Mouse (Mus musculus) cerebellum, adult 2 months (tissue): Measurements from ENCODE around the gene P2rx5. TPM values are rescaled to one million over a fixed set of nuclear protein-coding genes. Genes with fewer than 3 reads are reported as not detected.

Experiments
- DNase-seq, 2 experiments: peaks; one replicate each; pipeline ENCODE4 v3.0.0; 2021
- H3K27ac ChIP-seq: fragments of 200-500 bp; 2 replicates; pipeline ENCODE4 v1.5.1; 2012; ENCODE audit warnings: low read length, control low read depth, inconsistent platforms; ENCODE audit not compliant: insufficient read depth
- H3K27me3 ChIP-seq: fragments of 200-500 bp; 2 replicates; pipeline ENCODE4 v1.6.1; 2012; ENCODE audit warnings: inconsistent platforms, mild to moderate bottlenecking, low read length, moderate library complexity; ENCODE audit not compliant: control insufficient read depth, insufficient read depth
- H3K4me1 ChIP-seq: fragments of 200-500 bp; 2 replicates; pipeline ENCODE4 v1.6.1; 2011; ENCODE audit warnings: low read length; ENCODE audit not compliant: control insufficient read depth, insufficient read depth
- H3K4me3 ChIP-seq: fragments of 200-500 bp; replicated peaks from 2 replicates; pipeline ENCODE3; 2011; ENCODE audit warnings: mild to moderate bottlenecking, low read depth, low read length, control low read depth; ENCODE audit not compliant: insufficient read depth
- CTCF ChIP-seq: fragments of 200-500 bp; IDR thresholded peaks from 2 replicates; pipeline ENCODE4 v1.5.1; 2011; ENCODE audit warnings: low read depth, mild to moderate bottlenecking, control low read depth, low read length, moderate library complexity, borderline replicate concordance; ENCODE audit not compliant: insufficient read depth
- POLR2A ChIP-seq: fragments of 200-500 bp; IDR thresholded peaks from 2 replicates; pipeline ENCODE4 v1.6.1; 2011; ENCODE audit warnings: low read length, control low read depth, borderline replicate concordance; ENCODE audit not compliant: insufficient read depth
- WGBS: fragments of 180-500 bp; shearing (Covaris S2); methylation state at CpG from one replicate; pipeline ENCODE4 v1.1.7; 2018; 5-methylcytosine and 5-hydroxymethylcytosine counted together
- polyA plus RNA-seq: library from polyadenylated mRNA; depleted of rRNA; stranded (reverse); fragments of >200 nt; gene quantifications from 2 replicates; pipeline ENCODE4 v1.2.3, GENCODE M21; 2012

P2rx5 gene
- polyA plus RNA-seq, 1 experiment: 6.2 TPM

- Histone ChIP-seq H3K27me3 (no peaks in the 10 kb centered on the region), H3K27ac (no peak overlapping the region), H3K4me1 (peaks cover 11% of the 10 kb centered on the region), H3K4me3 (peak overlapping the region; percentile 70)
- 8% methylated on average over 1 of the region's 1 CpGs for WGBS
- TF ChIP-seq POLR2A: no peak
- TF ChIP-seq CTCF: no peak
- no peak for DNase-seq
Measured at GRCm38 (mm10) chr11:73198190-73198589, 38.0 kb downstream of the P2rx5 start.

- Histone ChIP-seq H3K4me1 (peaks cover 7% of the 10 kb centered on the region), H3K4me3 (peak within 1 kb of the TSS; percentile 70), H3K27me3 (no peaks in the 10 kb centered on the region), H3K27ac (peak within 1 kb of the TSS; percentile 53)
- under 1% methylated on average over 22 of the region's 22 CpGs for WGBS
- TF ChIP-seq POLR2A (peak; percentile 93), CTCF (no peak)
- DNase-seq: peak in 1 of 2 experiments; percentile 92
Measured at GRCm38 (mm10) chr11:73198603-73199229, 38.5 kb downstream of the P2rx5 start, which contains the start of gene Ctns. TSS of gene Ctns (minus strand) at chr11:73199042.

- peak; percentile 97 for DNase-seq
- Histone ChIP-seq H3K4me3 (peak within 1 kb of the TSS; percentile 70), H3K27me3 (no peaks in the 10 kb centered on the region), H3K4me1 (peaks cover 4% of the 10 kb centered on the region; the same call in 1 of the 2 replicates), H3K27ac (peak within 1 kb of the TSS; percentile 53)
- TF ChIP-seq POLR2A (peak; percentile 87), CTCF (no peak)
- under 1% methylated on average over 32 of the region's 32 CpGs for WGBS
Measured at GRCm38 (mm10) chr11:73199230-73199712, 39.0 kb downstream of the P2rx5 start, which contains the start of gene Shpk. TSS of gene Shpk (plus strand) at chr11:73199460.

GRCm38 (mm10) chr11:73199879-73200278 lies 39.7 kb downstream of the P2rx5 start:
- H3K4me3 ChIP-seq: peak overlapping the region; percentile 70
- H3K27me3 ChIP-seq: no peaks in the 10 kb centered on the region
- WGBS: 4% methylated on average over 12 of the region's 12 CpGs
- DNase-seq: no peak
- H3K4me1 ChIP-seq: peaks cover 4% of the 10 kb centered on the region; the same call in 1 of the 2 replicates
- no peak overlapping the region for H3K27ac ChIP-seq
- TF ChIP-seq POLR2A (no peak), CTCF (no peak)

GRCm38 (mm10) chr11:73201021-73201420 lies 40.8 kb downstream of the P2rx5 start:
- Histone ChIP-seq H3K27ac (no peak overlapping the region), H3K4me3 (no peak overlapping the region), H3K4me1 (peaks cover 4% of the 10 kb centered on the region; the same call in 1 of the 2 replicates), H3K27me3 (no peaks in the 10 kb centered on the region)
- TF ChIP-seq POLR2A (no peak), CTCF (no peak)
- DNase-seq: no peak
- 63% methylated on average over 2 of the region's 2 CpGs for WGBS

- WGBS: 44% methylated on average over 4 of the region's 4 CpGs
- H3K27me3 ChIP-seq: no peaks in the 10 kb centered on the region
- TF ChIP-seq POLR2A (no peak), CTCF (no peak; the same call in 1 of the 2 replicates)
Measured at GRCm38 (mm10) chr11:73201597-73201996, 41.4 kb downstream of the P2rx5 start.

GRCm38 (mm10) chr11:73203895-73204294 lies 43.7 kb downstream of the P2rx5 start:
- Histone ChIP-seq H3K4me3 (no peak overlapping the region), H3K27me3 (no peaks in the 10 kb centered on the region), H3K27ac (no peak overlapping the region), H3K4me1 (no peaks in the 10 kb centered on the region)
- TF ChIP-seq CTCF (no peak), POLR2A (no peak)
- 54% methylated on average over 8 of the region's 8 CpGs for WGBS
- no peak for DNase-seq

More at GRCm38 (mm10) chr11:73201597-73201996, 41.4 kb downstream of the P2rx5 start:
- peaks cover 4% of the 10 kb centered on the region; the same call in 1 of the 2 replicates for H3K4me1 ChIP-seq
- H3K27ac ChIP-seq: no peak overlapping the region
- no peak for DNase-seq
- no peak overlapping the region for H3K4me3 ChIP-seq

- Histone ChIP-seq H3K4me1 (no peaks in the 10 kb centered on the region), H3K27ac (no peak overlapping the region), H3K4me3 (no peak overlapping the region), H3K27me3 (no peaks in the 10 kb centered on the region)
- no peak for DNase-seq
- WGBS: 84% methylated on average over 7 of the region's 7 CpGs
- TF ChIP-seq POLR2A: no peak
Measured at GRCm38 (mm10) chr11:73205194-73205593, 45.0 kb downstream of the P2rx5 start.
